Mouse (Mus musculus) spleen, postnatal 10 days (tissue): Measurements from ENCODE around the gene Mmp20.

ENCODE experiments used
- DNase-seq, 2 experiments: peaks; one replicate each; pipeline ENCODE4 v3.0.0; 2021 to 2022; ENCODE audit warnings: low spot score in 2 of 2

The Mmp20 gene

GRCm38 (mm10) chr9:7689799-7690198, 61.8 kb downstream of the Mmp20 start:
- no peak for DNase-seq

GRCm38 (mm10) chr9:7691790-7692189, 63.8 kb downstream of the Mmp20 start, which contains the start of gene Mmp7:
Gene Mmp7 (plus strand): TSS chr9:7692090.
- DNase-seq: no peak

GRCm38 (mm10) chr9:7693961-7694360, 65.9 kb downstream of the Mmp20 start:
- no peak for DNase-seq

GRCm38 (mm10) chr9:7695646-7696045, 67.6 kb downstream of the Mmp20 start:
- DNase-seq: no peak

- DNase-seq: no peak
Observed at GRCm38 (mm10) chr9:7708698-7709097, 80.7 kb downstream of the Mmp20 start.

- no peak for DNase-seq
Observed at GRCm38 (mm10) chr9:7711196-7711595, 83.2 kb downstream of the Mmp20 start.

GRCm38 (mm10) chr9:7714062-7714907, 86.3 kb downstream of the Mmp20 start:
- DNase-seq: peak in 1 of 2 experiments; percentile 51

GRCm38 (mm10) chr9:7714908-7715175, 86.8 kb downstream of the Mmp20 start:
- no peak for DNase-seq

- DNase-seq: no peak
Observed at GRCm38 (mm10) chr9:7721543-7721942, 93.5 kb downstream of the Mmp20 start.
